Mouse (Mus musculus) gastrocnemius, adult 18-20 months (tissue): ENCODE data around the gene Sparc. TPM values are rescaled to one million over a fixed set of nuclear protein-coding genes. Genes with fewer than 3 reads are reported as not detected.

ENCODE experiments used
- DNase-seq: peaks from one replicate; pipeline ENCODE4 v3.0.0; 2021; ENCODE audit warnings: low spot score
- long read RNA-seq, 2 experiments: library from polyadenylated mRNA; stranded (forward); transcript quantifications; one replicate each; pipeline ENCODE4 v2.0.0; 2021
- total RNA-seq, 2 experiments: library from RNA; stranded (reverse); gene quantifications; 2 replicates each; pipeline ENCODE4 v1.2.3; 2021

Sparc gene
- 100 to 1,000 TPM; 141 to 200 TPM for total RNA-seq
- long read RNA-seq, experiment 1, transcript Sparc-201 (10 exons, 2,300 nt), result major isoform, 91 of 213 reads
- long read RNA-seq, experiment 1, transcript Sparc-202 (10 exons, 2,115 nt), result minor isoform, 22 of 213 reads
- long read RNA-seq, experiment 1, transcript Sparc-205 (5 exons, 741 nt), result minor isoform, 35 of 213 reads
- long read RNA-seq, experiment 1, partial matches to known transcripts, result 35 of 213 reads
- long read RNA-seq, experiment 1, other reads (novel, unspliced or antisense), result 25 of 213 reads
- long read RNA-seq, experiment 2, transcript Sparc-202 (10 exons, 2,115 nt), result minor isoform, 7 of 115 reads
- long read RNA-seq, experiment 2, transcript Sparc-205 (5 exons, 741 nt), result minor isoform, 13 of 115 reads
- long read RNA-seq, experiment 2, transcript Sparc-201 (10 exons, 2,300 nt), result major isoform, 57 of 115 reads
- long read RNA-seq, experiment 2, partial matches to known transcripts, result 19 of 115 reads
- long read RNA-seq, experiment 2, other reads (novel, unspliced or antisense), result 14 of 115 reads

- no peak for DNase-seq
Measured at GRCm38 (mm10) chr11:55422978-55423377, at the start of gene Sparc. TSS of gene Sparc (minus strand) at chr11:55423183.

- no peak for DNase-seq
Measured at GRCm38 (mm10) chr11:55471467-55471866, 48.5 kb upstream of the Sparc start.

GRCm38 (mm10) chr11:55470761-55471160 lies 47.8 kb upstream of the Sparc start:
- no peak for DNase-seq

- DNase-seq, result no peak
Measured at GRCm38 (mm10) chr11:55469923-55470691, 47.1 kb upstream of the Sparc start.

- DNase-seq, result peak; percentile 100
Measured at GRCm38 (mm10) chr11:55469048-55469843, 46.3 kb upstream of the Sparc start, which contains the start of gene G3bp1. TSS of gene G3bp1 (plus strand) at chr11:55469685.

- DNase-seq, result no peak
Measured at GRCm38 (mm10) chr11:55468611-55469047, 45.6 kb upstream of the Sparc start.

GRCm38 (mm10) chr11:55468012-55468411 lies 45.0 kb upstream of the Sparc start:
- DNase-seq, result no peak

GRCm38 (mm10) chr11:55465177-55465576 lies 42.2 kb upstream of the Sparc start:
- DNase-seq, result no peak

- DNase-seq, result no peak
Measured at GRCm38 (mm10) chr11:55464707-55465106, 41.7 kb upstream of the Sparc start.

- no peak for DNase-seq
Measured at GRCm38 (mm10) chr11:55462149-55462548, 39.2 kb upstream of the Sparc start.

GRCm38 (mm10) chr11:55461019-55461645 lies 38.1 kb upstream of the Sparc start, which contains the start of gene Atox1:
TSS of gene Atox1 (minus strand) at chr11:55461239.
- DNase-seq, result peak; percentile 96

- no peak for DNase-seq
Measured at GRCm38 (mm10) chr11:55460559-55461018, 37.6 kb upstream of the Sparc start.

- DNase-seq, result no peak
Measured at GRCm38 (mm10) chr11:55459850-55460558, 37.0 kb upstream of the Sparc start.

- DNase-seq, result no peak
Measured at GRCm38 (mm10) chr11:55458501-55458900, 35.5 kb upstream of the Sparc start.

GRCm38 (mm10) chr11:55455166-55455565 lies 32.2 kb upstream of the Sparc start:
- DNase-seq, result no peak

- peak; percentile 56 for DNase-seq
Measured at GRCm38 (mm10) chr11:55453640-55454039, 30.7 kb upstream of the Sparc start.

GRCm38 (mm10) chr11:55450311-55450710 lies 27.3 kb upstream of the Sparc start:
- DNase-seq, result no peak

GRCm38 (mm10) chr11:55449531-55449930 lies 26.5 kb upstream of the Sparc start:
- DNase-seq, result no peak

- peak; percentile 92 for DNase-seq
Measured at GRCm38 (mm10) chr11:55446579-55446978, 23.6 kb upstream of the Sparc start.

GRCm38 (mm10) chr11:55444772-55445171 lies 21.8 kb upstream of the Sparc start:
- peak; percentile 83 for DNase-seq
